ENCODE assay signal across 11 mouse cellular contexts in genomic region chr12:29884376-29884775, GRCm38 (mm10). TPM values are rescaled to one million over a fixed set of nuclear protein-coding genes. Genes with fewer than 3 reads are reported as not detected.
DNase-seq lines count a peak whose midpoint lies in the region; ATAC-seq and TF ChIP-seq lines count a peak whose summit lies in the region.
"Had no signal": no experiment of that assay in that cellular context is flagged by ENCODE, and none has a peak within 500 bp of the region (broad histone marks: within the 10 kb centered on the region; RNA-seq: fewer than 3 reads in every experiment).

No protein-coding gene starts in this region.

- H3K9ac ChIP-seq in forebrain, embryonic 12.5 days, result no peak overlapping the region
- H3K9ac ChIP-seq in forebrain, embryonic 11.5 days (ENCODE audit: low read length), result no peak overlapping the region
- H3K9ac ChIP-seq: liver, embryonic 13.5 days had no signal

- 86% methylated on average over 5 of the region's 5 CpGs for WGBS in forebrain, embryonic 12.5 days
- 86% methylated on average over 5 of the region's 5 CpGs for WGBS in forebrain, embryonic 11.5 days

- no peak for TF ChIP-seq CTCF in cortical plate, adult 2 months (IDR thresholded peaks at IDR 0.05; ENCODE audit: extremely low read depth, insufficient read depth, low read length)

- H3K9me3 ChIP-seq in forebrain, embryonic 12.5 days, result no peaks in the 10 kb centered on the region
- no peaks in the 10 kb centered on the region for H3K9me3 ChIP-seq in forebrain, embryonic 11.5 days (ENCODE audit: control insufficient read depth, low read length)
- H3K9me3 ChIP-seq: liver, embryonic 13.5 days had no signal

- no peaks in the 10 kb centered on the region for H3K27me3 ChIP-seq in forebrain, embryonic 12.5 days
- H3K27me3 ChIP-seq in forebrain, embryonic 11.5 days (ENCODE audit: control insufficient read depth, insufficient read depth, low read length), result no peaks in the 10 kb centered on the region
- H3K27me3 ChIP-seq: liver, embryonic 13.5 days had no signal

- H3K4me1 ChIP-seq in forebrain, embryonic 12.5 days, result peaks cover 24% of the 10 kb centered on the region
- peaks cover 5% of the 10 kb centered on the region for H3K4me1 ChIP-seq in forebrain, embryonic 11.5 days (replicated peaks; ENCODE audit: control insufficient read depth, insufficient read depth, low read length)
- peaks cover 10% of the 10 kb centered on the region for H3K4me1 ChIP-seq in cortical plate, adult 2 months (ENCODE audit: control insufficient read depth, insufficient read depth, low read length)
- H3K4me1 ChIP-seq: liver, embryonic 13.5 days had no signal

- DNase-seq in forebrain, embryonic 11.5 days (ENCODE audit: low spot score), result no peak
- peak; percentile 83 to 86 for DNase-seq in layer of hippocampus, postnatal 10 days (ENCODE audit: low spot score in 2 of 2)
- DNase-seq in right cerebral cortex, adult 18-20 months, result peak; percentile 79
- DNase-seq in kidney, adult 8-10 months, result no peak
- DNase-seq in heart, postnatal 10 days, result no peak
- no peak for DNase-seq in lung, adult 18-20 months
- DNase-seq: heart, adult 2 months; kidney, adult 11 months; liver, embryonic 13.5 days had no signal

- intact Hi-C loops in heart, postnatal 10 days (cut with DNase I), result loop anchor here (5.0 kb wide), 1 partner anchor 47 kb away; no protein-coding TSS in a partner anchor

- H3K4me3 ChIP-seq in forebrain, embryonic 12.5 days (replicated peaks), result no peak overlapping the region
- H3K4me3 ChIP-seq in forebrain, embryonic 11.5 days (ENCODE audit: low read depth, low read length), result no peak overlapping the region
- no peak overlapping the region for H3K4me3 ChIP-seq in cortical plate, adult 2 months (ENCODE audit: insufficient read depth, low read length)
- H3K4me3 ChIP-seq: heart, adult 2 months; liver, embryonic 13.5 days had no signal

- no peak for ATAC-seq in forebrain, embryonic 12.5 days (ENCODE audit: low FRiP score)
- ATAC-seq in forebrain, embryonic 11.5 days (replicated peaks; ENCODE audit: low FRiP score), result no peak

- no peak overlapping the region for H3K4me2 ChIP-seq in forebrain, embryonic 12.5 days
- H3K4me2 ChIP-seq in forebrain, embryonic 11.5 days (ENCODE audit: low read depth, low read length, severe bottlenecking), result no peak overlapping the region
- H3K4me2 ChIP-seq: liver, embryonic 13.5 days had no signal

- TF ChIP-seq POLR2A in cortical plate, adult 2 months (IDR thresholded peaks at IDR 0.05; ENCODE audit: extremely low read depth, insufficient read depth, low read length), result no peak

- no peaks in the 10 kb centered on the region; the same call in 1 of the 2 replicates for H3K36me3 ChIP-seq in forebrain, embryonic 12.5 days (replicated peaks)
- H3K36me3 ChIP-seq in forebrain, embryonic 11.5 days (ENCODE audit: control insufficient read depth, insufficient read depth, low read length), result no peaks in the 10 kb centered on the region
- H3K36me3 ChIP-seq: liver, embryonic 13.5 days had no signal

- H3K27ac ChIP-seq in forebrain, embryonic 12.5 days, result peak overlapping the region; percentile 83; the same call in 1 of the 2 replicates
- H3K27ac ChIP-seq in forebrain, embryonic 11.5 days (ENCODE audit: low read depth, low read length), result no peak overlapping the region
- H3K27ac ChIP-seq in cortical plate, adult 2 months (ENCODE audit: insufficient read depth, low read length), result peak overlapping the region; percentile 75
- H3K27ac ChIP-seq: heart, adult 2 months; liver, embryonic 13.5 days had no signal

RNA-seq across cellular contexts. Expression of gene Pxdn, which starts 53.0 kb away (rescaled TPM):
- polyA plus RNA-seq in forebrain, embryonic 12.5 days (2016; fragmentation: Nextera tagmentation; extraction: Ambion mirVana), result 67.6 and 72.1 TPM in 2 replicates
- polyA plus RNA-seq in forebrain, embryonic 11.5 days (2014; fragmentation: Nextera tagmentation; extraction: Ambion mirVana), result 66.1 and 73.7 TPM in 2 replicates
- 72.8 and 75.0 TPM in 2 replicates for polyA plus RNA-seq in cortical plate, adult 2 months (2012; rRNA removed)
- total RNA-seq in layer of hippocampus, postnatal 10 days (2021), result 10 to 100 TPM; 76.4 to 81.6 TPM
- 100 to 1,000 TPM; 212 to 245 TPM for total RNA-seq in heart, postnatal 10 days (2021)

Comparison
In these comparisons a context has a peak if more than half of its experiments do, and no peak if none do; other contexts are left out.
1. DNase-seq: peak in layer of hippocampus, postnatal 10 days (2 of 2) and right cerebral cortex, adult 18-20 months (single experiment); none in forebrain, embryonic 11.5 days (single experiment), kidney, adult 8-10 months (0 of 2), heart, postnatal 10 days (0 of 2) and lung, adult 18-20 months (0 of 2).